Mouse (Mus musculus) liver, postnatal 0 days (tissue): ENCODE data around the gene Riok1.

Source experiments
- CTCF ChIP-seq: sonication (generic); IDR thresholded peaks from 2 replicates; pipeline ENCODE4 v1.5.1; 2016; ENCODE audit warnings: antibody characterized with exemption, low read depth
- EP300 ChIP-seq: IDR thresholded peaks from 2 replicates; pipeline ENCODE4 v1.6.1; 2016; ENCODE audit warnings: antibody characterized with exemption, low read depth, mild to moderate bottlenecking

- TF ChIP-seq CTCF: no peak
- TF ChIP-seq EP300: no peak
These were observed 43.2 kb downstream of the Riok1 start for GRCm38 (mm10) chr13:38080014-38080413.
